Mouse (Mus musculus) cerebellum, postnatal 36 days (tissue): ENCODE data around the gene Tead4.
"Not testable (repeated sequence)": the region's sequence is repeated elsewhere in the genome, so short reads cannot be mapped to it uniquely, and the experiment has no call there.

Experiments
- DNase-seq, 2 experiments: peaks; one replicate each; pipeline ENCODE4 v3.0.0; 2021 to 2022; ENCODE audit warnings: mixed read lengths in 2 of 2

Tead4 gene

DNA sequence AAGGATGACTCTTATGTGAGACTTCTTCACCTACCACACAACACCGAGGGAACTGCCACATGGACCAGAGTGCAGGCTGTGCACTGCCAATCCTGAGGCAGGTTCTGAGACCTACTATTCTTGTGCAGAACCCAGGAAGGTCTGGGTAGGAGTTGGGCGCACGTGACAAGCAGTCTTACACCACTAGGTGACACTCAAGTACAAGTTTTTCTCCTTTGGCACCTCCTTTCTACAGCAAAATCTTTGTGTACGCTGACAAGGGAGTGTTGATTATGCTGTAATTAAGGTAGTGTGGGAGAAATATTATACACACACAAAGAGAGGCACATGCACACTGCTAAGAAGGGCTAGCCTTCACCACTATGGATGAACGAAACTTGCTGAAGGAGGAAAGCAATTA lies 66.4 kb downstream of the Tead4 start:
- peak; percentile 29 to 50 for DNase-seq

DNA sequence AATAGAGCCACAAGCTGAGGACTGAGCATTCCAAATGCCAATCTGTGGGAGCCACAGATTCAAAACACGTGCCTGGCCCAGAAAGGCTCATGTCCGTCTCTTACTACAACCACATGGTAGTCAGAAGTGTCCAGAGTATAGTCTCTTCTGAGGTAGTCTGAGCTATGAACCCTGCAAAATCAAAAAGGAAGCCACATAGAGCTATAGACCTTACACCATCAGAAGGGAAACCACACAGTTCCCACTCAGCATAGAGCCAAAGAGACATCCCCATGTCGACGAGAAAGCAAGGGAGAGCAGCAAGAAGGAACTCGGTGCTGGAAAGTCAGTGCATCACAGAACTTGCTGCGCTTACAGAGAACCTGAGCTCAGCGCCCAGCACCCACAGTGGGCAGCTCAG lies 68.4 kb downstream of the Tead4 start:
- DNase-seq = no peak

DNA sequence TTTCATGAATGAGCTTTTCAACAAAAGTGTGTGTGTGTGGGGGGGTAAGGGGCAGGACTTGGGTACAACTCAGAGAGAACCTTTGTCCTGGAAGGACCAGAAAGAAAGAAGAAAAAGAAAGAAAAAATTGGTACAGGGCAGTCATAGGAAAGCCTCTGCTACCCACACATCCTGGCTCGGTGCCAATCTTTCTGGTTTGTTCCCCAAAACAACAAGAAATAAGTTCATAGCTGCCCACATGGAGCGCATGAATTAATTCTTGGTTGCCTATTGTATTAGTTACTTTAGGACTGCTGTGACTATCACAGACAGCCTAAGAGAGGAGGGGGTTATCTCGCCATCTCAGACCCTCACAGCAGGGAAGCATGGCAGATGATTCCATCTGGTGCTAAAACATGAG lies 68.9 kb downstream of the Tead4 start:
- no peak for DNase-seq

DNA sequence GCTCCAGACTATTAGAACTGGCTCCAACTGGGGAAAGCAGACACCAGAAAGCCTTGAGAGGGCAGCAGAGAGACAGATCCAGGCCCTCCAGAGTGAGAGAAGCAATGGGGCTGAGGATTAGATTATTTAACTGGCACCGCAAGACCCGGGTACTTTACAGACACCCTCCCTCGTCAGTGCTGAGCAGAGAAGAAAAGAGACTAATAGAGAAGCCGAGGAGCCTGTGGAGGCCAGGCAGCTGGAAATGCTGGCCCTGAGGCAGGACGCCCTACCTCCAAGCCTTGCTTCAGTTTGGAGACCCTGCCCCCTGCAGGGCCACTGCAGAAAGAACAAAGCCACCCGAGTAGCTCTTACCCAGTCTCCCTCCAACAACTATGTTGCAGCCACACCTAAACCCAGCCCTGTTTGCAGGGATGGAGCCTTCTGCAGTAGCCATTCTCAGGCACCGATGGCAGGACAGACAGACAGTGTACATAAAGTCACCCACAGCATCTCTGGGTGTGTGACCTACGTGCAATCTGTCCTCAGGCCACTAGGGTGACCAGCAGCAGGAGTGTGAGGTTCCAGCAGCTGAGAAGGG lies 73.1 kb downstream of the Tead4 start:
- DNase-seq = no peak

DNA sequence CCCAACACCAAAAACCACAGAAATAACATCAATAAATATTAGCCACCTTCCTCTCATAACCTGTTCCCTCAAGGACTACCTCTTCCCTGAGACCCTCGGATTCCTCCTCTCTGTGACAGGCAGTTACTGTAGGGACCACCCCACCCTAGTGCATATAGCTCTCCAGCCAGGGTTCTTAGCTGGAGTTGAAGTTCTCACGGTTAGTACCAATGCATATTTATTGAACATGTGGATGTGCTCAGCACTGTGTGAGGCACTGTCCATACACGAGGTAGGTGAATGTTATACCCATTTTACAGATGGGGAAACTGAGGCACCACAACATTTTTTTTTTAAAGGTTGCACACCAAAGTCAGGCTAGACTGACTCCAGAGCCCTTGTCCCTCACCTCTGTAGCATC lies 73.7 kb downstream of the Tead4 start:
- DNase-seq = no peak

DNA sequence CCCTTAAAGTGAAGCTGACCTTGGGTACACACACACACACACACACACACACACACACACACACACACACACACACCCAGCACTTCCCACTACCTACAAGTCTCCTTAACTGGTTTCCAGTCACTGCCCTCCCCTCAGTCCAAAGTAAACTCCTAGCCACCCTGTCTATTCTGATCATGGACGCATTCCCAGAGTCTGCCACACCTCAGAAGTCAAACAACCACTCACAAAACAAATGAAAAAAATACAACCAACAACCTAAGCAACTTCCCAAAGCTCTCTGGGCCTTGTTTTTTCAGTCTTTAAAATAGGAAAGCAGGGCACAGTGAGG lies 74.8 kb downstream of the Tead4 start:
- DNase-seq = no peak

DNA sequence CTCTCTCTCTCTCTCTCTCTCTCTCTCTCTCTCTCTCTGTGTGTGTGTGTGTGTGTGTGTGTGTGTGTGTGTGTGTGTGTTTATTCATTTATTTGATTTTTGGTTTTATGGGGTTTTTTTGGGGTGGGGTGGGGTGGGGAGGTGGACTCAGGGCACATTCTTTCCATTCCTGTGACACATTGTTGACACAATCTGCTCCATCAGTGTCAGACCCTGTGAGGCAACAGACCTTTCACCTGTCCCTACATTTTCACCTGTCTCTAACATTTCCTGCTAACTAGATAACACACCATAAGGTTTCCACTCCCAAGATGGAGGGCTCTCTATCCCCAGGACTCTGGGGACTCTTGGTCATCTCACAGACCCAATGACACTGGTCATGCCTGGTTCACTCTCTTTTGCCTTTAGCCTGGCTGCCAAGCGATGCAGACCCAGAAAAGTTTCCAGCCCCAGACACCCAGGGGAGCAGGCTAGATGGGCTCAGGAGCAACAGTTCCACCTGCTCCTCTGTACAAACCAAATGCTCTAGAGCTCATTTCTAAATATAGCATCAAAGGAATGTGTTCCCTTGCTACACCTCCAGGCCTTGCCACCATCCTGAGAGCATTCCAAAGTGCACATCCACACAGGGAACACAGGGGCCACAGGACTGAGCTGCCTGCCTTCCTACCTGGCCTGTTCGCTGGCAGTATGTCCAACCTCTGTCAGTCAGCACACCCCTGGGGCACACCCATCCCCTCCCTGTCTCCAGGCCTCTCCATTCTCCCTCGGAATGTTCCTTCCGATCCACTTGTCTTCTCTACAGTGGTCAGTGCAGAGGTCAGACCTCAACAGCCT lies 75.4 kb downstream of the Tead4 start:
- DNase-seq = no peak

DNA sequence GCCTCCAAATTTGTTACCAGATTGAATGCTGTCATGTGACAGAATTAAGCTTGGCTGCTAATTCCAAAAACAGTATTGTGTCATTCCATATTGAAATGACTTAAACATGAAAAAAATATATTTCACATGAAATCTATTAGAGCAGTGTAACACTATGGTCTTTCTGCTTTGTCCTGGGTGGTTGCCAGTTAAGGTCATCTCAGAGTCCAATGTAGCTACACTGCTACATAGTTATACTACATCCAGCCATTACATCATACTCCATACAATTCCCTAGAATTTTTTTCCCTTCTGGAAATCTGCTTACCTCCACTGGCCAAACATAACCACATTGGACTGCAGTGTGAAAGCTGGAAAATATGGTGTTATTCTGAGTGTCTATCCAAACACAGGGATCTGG lies 77.5 kb downstream of the Tead4 start:
- no peak for DNase-seq

DNA sequence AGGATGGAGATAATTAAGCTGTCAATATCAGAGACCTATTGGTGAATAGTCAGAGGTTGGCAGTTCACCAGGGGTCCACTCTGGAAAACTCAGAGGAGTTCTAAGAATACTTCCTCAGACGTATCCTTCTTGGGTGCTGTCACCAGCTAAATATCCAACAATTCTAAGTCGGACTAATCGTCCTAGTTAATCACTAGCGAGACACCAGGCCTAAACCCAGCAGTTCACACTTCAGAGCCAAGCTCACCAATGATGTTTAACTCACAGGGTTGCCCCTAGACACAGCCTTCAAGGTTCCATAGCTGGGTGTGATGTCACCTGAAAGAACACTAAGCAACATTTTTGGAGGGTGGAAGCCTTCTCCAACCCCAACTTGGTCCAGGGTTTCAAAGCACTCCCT lies 85.6 kb downstream of the Tead4 start:
- DNase-seq = not testable (repeated sequence)

DNA sequence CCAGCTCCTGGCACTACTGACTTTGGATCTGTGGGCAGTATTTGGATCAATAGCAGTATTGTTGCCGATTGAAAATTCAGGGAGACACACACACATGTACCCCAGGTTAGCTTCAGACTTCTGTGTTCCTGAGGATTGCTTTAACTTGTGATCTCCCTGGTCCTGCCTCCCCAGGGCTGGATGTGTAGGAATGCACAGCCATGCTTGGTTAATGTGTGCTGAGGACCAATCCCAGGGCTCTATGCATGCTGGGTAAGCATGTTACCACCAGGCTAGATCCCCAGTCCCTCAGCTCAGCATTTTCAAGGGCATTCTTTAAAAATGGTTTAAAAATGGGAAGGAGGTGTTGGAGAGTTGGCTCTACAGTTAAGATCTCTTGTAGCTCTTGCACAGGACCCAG lies 91.4 kb downstream of the Tead4 start:
- not testable (repeated sequence) for DNase-seq

DNA sequence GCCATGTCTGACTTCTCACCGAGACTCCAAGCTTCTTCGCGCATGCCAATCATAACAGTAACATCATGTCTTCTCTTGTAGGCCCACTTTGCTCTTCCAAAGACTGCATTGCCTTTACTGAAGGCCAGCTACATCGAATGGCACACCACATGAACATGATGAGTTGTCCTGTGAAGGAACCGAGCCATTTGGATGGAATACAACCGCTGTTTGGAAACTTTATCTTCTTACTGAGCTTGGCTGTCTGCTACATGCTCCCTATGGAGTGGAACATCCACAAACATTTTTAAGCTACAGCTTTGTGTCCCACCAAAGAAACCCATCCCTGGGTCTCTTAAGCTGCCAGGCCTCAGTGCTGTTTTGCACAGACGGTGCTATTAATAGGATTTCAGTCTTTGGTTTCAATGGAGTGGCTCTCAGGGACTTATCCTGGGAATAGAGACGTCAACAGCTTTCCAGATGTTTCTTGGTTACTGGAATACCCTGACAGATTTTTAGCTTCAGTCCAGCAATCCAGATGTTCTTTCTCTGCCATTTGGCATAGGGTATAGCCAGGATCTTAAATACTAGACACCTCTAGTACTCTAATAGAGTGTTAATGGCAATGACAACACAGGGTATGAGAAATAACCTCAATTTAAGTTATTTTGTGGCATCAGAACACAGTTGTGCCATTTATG lies 92.0 kb downstream of the Tead4 start:
- DNase-seq = no peak

DNA sequence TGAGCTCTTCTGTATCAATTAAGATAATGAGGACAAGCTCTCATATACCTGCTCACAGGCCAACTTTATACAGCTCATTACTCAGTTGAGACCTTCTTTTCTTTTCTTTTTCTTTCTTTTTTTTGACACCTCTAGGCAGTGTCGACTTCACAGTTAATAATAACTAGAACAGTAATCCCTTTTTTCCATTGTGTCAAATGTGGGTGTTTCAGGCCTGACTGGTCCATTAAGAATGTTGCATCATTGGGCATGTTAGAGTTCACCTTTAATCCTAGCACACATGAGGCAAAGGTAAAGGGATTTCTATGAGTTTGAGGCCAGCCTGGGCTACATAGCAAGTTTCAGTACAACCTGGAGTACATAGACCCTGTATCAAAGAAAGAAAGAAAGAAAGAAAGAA lies 97.1 kb downstream of the Tead4 start:
- no peak for DNase-seq

DNA sequence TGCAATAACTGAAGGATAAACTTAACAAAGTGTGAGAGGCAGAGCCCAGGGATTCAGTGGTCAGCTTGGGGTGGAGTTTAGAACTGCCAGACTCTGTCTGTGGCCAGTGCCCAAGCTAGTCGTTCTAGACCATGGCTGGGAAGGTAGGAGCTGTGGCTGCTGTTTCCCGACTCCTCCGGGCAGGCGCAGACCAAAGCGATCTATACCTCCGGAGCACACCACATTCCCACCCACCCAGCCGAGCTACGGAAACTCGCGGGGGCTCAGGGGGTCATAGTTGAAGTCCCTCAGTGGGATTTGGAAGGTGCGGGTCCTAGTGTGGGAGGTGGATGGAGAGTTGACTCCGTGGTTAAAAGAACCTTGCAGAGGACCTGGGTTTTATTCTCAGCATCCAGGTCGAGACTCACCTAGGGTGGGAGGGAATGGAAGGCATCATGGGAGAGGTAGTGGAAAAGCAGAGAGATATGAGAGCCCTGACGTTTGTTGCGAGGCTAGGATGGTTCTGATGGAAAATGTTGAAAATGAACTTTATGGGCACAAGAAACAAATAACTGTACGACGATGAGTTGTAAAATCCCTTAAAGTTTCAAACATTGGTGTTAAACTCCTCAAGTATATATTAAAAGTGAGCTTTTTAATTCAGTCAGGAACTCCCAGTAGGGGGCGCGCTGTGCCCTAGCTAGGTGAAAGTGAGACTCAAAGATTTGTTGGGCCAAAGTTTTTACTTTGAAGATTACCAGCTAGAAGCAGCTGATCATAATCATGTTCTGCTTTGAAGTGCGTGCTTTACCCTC lies 99.6 kb downstream of the Tead4 start:
- DNase-seq = peak; percentile 74 to 76

DNA sequence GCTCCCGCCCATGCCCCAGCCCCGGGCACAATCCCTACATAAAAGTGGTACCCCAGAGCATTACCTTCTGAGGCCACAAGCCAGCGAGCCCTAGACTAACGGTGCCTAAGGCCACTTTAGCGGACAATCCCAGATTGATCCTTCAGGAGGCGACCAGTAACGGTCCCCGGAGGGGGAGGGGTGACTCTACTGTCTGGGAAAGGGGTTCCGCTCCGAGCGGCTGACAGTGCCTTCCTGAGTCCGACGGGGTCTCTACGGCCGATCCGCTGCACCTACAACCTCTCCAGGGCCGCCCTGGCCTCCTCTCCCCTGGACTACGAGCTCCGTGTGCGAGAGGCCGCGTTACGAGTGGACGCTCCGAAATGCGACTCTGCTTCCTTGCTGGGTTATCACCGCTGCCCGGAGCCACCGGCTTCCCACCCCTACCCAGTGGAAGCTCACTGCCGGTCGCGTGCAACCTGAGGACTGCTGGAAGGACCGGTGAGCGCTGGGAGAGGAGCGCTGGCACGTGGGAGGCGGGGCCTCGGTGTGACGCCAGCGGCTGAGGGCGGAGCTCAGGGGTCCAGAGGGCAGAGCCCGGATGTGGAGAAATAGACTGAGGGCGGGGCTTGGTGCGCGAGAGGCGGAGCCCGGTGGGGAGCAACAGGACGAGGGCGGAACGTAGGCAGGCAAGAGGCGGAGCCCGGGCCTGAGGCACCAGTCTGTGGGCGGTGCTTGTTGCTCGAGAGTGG lies 100.3 kb downstream of the Tead4 start:
- peak; percentile 98 to 99 for DNase-seq

DNA sequence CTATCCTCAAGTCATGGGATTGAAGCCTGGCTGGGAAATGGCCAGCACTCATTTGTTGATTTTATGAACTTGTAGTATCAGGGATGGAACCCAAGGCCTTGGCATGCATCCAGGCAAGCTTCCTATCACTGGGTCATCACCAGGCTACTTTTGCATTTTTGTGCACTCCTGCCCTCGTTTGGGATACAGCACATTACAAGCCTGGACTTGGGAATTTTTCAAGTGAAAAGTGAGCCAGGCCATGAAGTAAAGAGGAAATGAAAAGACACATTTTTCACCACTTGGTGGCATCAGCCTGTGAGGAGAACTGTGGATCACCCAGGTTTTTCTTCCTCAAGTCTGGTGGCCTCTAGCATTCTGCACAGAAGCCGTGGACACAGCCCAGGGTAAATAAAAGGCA lies 117.1 kb downstream of the Tead4 start:
- DNase-seq = no peak

DNA sequence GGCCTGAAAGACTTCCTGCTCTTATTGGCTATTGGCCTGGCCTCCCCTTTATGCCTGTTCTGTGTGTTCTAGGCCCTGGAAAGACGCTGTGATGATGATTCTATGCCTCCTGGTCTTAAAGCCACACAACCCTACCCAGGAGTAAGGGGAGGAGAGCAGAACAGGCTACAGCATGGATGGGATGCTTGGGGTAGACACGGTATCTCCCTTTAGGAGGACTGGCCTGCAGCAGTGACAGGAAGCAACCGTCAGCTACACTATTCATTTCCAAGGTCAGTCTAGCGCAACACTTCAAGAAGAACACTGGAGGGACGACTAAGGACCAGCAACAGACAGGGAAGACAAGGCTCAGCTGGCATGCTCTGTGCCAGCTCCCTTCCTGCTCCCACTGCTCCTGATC lies 119.4 kb downstream of the Tead4 start:
- no peak for DNase-seq

DNA sequence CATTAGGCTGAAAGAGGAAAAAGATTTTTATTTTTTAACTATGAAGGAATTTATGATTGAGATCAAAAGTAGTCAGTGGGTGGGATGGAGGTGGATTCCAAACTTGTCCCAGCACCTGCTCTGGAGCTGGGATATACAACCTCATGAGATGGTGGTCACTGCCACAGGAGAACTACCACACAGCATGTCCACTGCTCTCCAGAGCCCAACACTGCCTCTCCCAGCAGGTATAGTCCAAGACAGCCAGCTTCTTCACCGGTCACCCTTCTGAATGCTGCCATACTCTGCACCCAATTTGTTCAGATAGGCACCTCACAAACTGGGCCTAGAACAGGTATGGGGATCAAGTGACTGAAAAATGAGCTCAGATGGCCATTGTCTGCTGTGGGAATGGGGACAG lies 121.0 kb downstream of the Tead4 start:
- no peak for DNase-seq

DNA sequence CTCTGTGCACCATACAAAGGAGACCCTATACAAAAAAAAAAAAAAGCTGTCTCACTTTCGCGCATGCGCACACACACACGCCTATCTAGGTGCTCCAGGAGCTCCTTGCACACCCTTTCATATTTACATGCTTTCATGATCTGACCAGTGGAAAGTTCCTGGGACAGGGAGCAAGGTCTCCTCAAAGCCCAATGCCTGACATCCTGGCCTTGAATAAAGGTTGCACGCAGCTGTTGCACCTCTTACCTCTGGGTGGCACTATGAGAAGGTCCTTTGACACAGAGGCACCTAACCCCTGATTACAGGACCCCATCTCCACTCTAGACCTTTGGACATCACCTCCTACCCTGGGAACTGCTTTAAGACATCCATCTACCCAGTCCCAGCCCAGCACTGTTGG lies 121.4 kb downstream of the Tead4 start:
- DNase-seq = no peak

DNA sequence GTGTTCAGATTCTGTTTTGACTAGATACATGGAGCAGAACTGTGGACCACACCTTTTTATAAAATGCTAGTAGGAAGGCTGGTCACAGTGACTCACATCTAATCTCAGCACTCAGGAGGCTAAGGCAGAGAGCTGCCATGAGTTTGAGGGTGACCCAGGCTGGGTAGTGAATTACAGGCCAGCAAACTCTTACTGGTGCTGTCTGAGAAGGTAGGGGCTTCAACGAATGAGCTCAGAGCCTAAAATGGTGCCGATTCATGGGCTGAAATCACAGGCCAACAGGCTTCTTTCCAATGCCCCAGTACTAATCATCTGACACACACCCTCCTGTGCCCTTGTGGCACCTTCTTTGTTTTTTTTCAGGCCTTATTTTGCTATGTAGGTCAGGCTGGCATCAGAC lies 121.9 kb downstream of the Tead4 start:
- DNase-seq = no peak
